Comparison of ENCODE assay signal across 8 mouse cellular contexts in genomic region chr6:97178491-97179366, GRCm38 (mm10). TPM values are rescaled to one million over a fixed set of nuclear protein-coding genes. Genes with fewer than 3 reads are reported as not detected.
DNase-seq lines count a peak whose midpoint lies in the region; ATAC-seq lines count a peak whose summit lies in the region.

Gene Tmf1, minus strand, starts transcription at chr6:97179122.

- ATAC-seq in common myeloid progenitor, adult 5-6 weeks (replicated peaks; ENCODE audit: low read depth, poor library complexity, severe bottlenecking) = peak; percentile 96

- peak within 1 kb of the TSS; percentile 97 for H3K4me3 ChIP-seq in megakaryocyte, embryonic 14.5 days (replicated peaks)

- H3K4me1 ChIP-seq in megakaryocyte, embryonic 14.5 days = peaks cover 65% of the 10 kb centered on the region

- H3K27me3 ChIP-seq in megakaryocyte, embryonic 14.5 days (replicated peaks) = no peaks in the 10 kb centered on the region

- H3K36me3 ChIP-seq in megakaryocyte, embryonic 14.5 days (replicated peaks; ENCODE audit: low read length) = peaks cover 36% of the 10 kb centered on the region

- no peaks in the 10 kb centered on the region for H3K9me3 ChIP-seq in megakaryocyte, embryonic 14.5 days

- peak; percentile 97 for DNase-seq in ZHBTc4 (ENCODE audit: low read depth, low spot score)
- DNase-seq in gastrocnemius, adult 8-10 months (ENCODE audit: low spot score in 2 of 2) = peak; percentile 90 to 94
- DNase-seq in hindlimb bud, embryonic 11.5 days (ENCODE audit: extremely low spot score, low read depth, low spot score) = peak; percentile 76
- peak; percentile 87 to 96 for DNase-seq in left cerebral cortex, adult 8-10 months (ENCODE audit: low spot score in 2 of 2)
- peak; percentile 97 for DNase-seq in right cerebral cortex, postnatal 10 days (ENCODE audit: low spot score in 2 of 2)
- DNase-seq in urinary bladder, postnatal 25 days (ENCODE audit: low spot score) = peak; percentile 93

RNA-seq across cellular contexts. Expression of gene Tmf1, which starts in this region (rescaled TPM):
- total RNA-seq in common myeloid progenitor, adult 5-6 weeks (2017) = 98.7 and 132 TPM in 2 replicates
- total RNA-seq in gastrocnemius, adult 8-10 months (2022) = 10 to 100 TPM; 51.1 to 58.5 (median 55.7) TPM
- 10 to 100 TPM; 48.4 to 52.3 (median 50.0) TPM for total RNA-seq in left cerebral cortex, adult 8-10 months (2022)
- polyA plus RNA-seq in megakaryocyte, embryonic 14.5 days (2012; ENCODE audit: insufficient read depth, low replicate concordance) = 0.52 and 2.5 TPM in 2 replicates

Comparison
In these comparisons a context has a peak if more than half of its experiments do, and no peak if none do; other contexts are left out.
1. Peak in every context shown above with its lines: DNase-seq, ATAC-seq and H3K4me3 ChIP-seq.